Mouse (Mus musculus) CH12.LX (cell line): ENCODE results near the gene Cbr2. TPM values are rescaled to one million over a fixed set of nuclear protein-coding genes. Genes with fewer than 3 reads are reported as not detected.
A peak's percentile ranks its signal among the peaks of the same experiment; 100 is the strongest.

Experiments used
- DNase-seq: peaks from one replicate; pipeline ENCODE4 v3.0.0-alpha.2; 2013; ENCODE audit errors: extremely low read depth
- H3K27ac ChIP-seq: 2 replicates; pipeline ENCODE4 v1.5.1; 2012; ENCODE audit warnings: low read depth, mild to moderate bottlenecking, control low read depth, moderate library complexity; ENCODE audit not compliant: insufficient read depth
- H3K27me3 ChIP-seq: replicated peaks from 2 replicates; pipeline ENCODE3; 2012; ENCODE audit warnings: inconsistent platforms
- H3K36me3 ChIP-seq, 2 experiments: replicated peaks in 1 of 2; 2 replicates each; pipeline versions ENCODE3 to v1.6.1; 2012; ENCODE audit warnings: inconsistent platforms in 1 of 2, low read length in 1 of 2, mild to moderate bottlenecking in 1 of 2, mixed read lengths in 1 of 2, moderate library complexity in 1 of 2; ENCODE audit not compliant: control insufficient read depth in 1 of 2, insufficient read depth in 1 of 2
- H3K4me1 ChIP-seq, 2 experiments: 2 replicates each; pipeline ENCODE4 v1.6.1; 2012; ENCODE audit warnings: inconsistent platforms in 1 of 2, moderate library complexity in 1 of 2; ENCODE audit not compliant: insufficient read depth in 2 of 2, control insufficient read depth in 1 of 2
- H3K4me2 ChIP-seq: 2 replicates; pipeline ENCODE4 v1.6.1; 2012; ENCODE audit warnings: low read depth, mild to moderate bottlenecking, control low read depth; ENCODE audit not compliant: poor library complexity, insufficient read depth, severe bottlenecking
- H3K4me3 ChIP-seq, 3 experiments: fragments of 150-350 bp in 1 of 3; sonication (generic) in 1 of 3; replicated peaks in 1 of 3; 2 replicates each; pipeline versions ENCODE3 to v1.5.1; 2011 to 2012; ENCODE audit warnings: low read depth in 2 of 3, low read length in 2 of 3, mild to moderate bottlenecking in 2 of 3, moderate library complexity in 2 of 3, control low read depth in 1 of 3, improper control_type of control experiment in 1 of 3, inconsistent platforms in 1 of 3, mixed read lengths in 1 of 3; ENCODE audit not compliant: poor library complexity in 1 of 3
- H3K79me2 ChIP-seq: replicated peaks from 2 replicates; pipeline ENCODE4 v1.6.1; 2012; ENCODE audit warnings: mild to moderate bottlenecking, moderate library complexity; ENCODE audit not compliant: control insufficient read depth, poor library complexity, insufficient read depth, severe bottlenecking; ENCODE audit errors: extremely low read depth
- H3K9ac ChIP-seq: 2 replicates; pipeline ENCODE4 v1.6.1; 2012; ENCODE audit warnings: low read depth, mild to moderate bottlenecking, control low read depth, moderate library complexity; ENCODE audit not compliant: insufficient read depth
- H3K9me3 ChIP-seq: replicated peaks from 2 replicates; pipeline ENCODE3; 2012; ENCODE audit warnings: low read length, inconsistent platforms, mixed read lengths
- BHLHE40 ChIP-seq: IDR thresholded peaks from 2 replicates; pipeline ENCODE4 v1.6.1; 2011; ENCODE audit warnings: mild to moderate bottlenecking, low read depth, low read length, improper control_type of control experiment
- CHD2 ChIP-seq: IDR thresholded peaks from 2 replicates; pipeline ENCODE4 v1.6.1; 2011; ENCODE audit warnings: low read length, improper control_type of control experiment
- HCFC1 ChIP-seq: IDR thresholded peaks from 2 replicates; pipeline ENCODE4 v1.6.1; 2012; ENCODE audit warnings: low read depth, mild to moderate bottlenecking, inconsistent platforms, low read length, improper control_type of control experiment
- JUN ChIP-seq: IDR thresholded peaks from 2 replicates; pipeline ENCODE4 v1.6.1; 2011; ENCODE audit warnings: low read depth, mild to moderate bottlenecking, low read length, improper control_type of control experiment, moderate library complexity; ENCODE audit not compliant: insufficient read depth
- KAT2A ChIP-seq: IDR thresholded peaks from 2 replicates; pipeline ENCODE4 v1.6.1; 2012; ENCODE audit warnings: low read length, improper control_type of control experiment, inconsistent platforms; ENCODE audit not compliant: insufficient replicate concordance
- NELFE ChIP-seq: IDR thresholded peaks from 2 replicates; pipeline ENCODE4 v1.6.1; 2011; ENCODE audit warnings: low read depth, low read length, improper control_type of control experiment
- SMC3 ChIP-seq: IDR thresholded peaks from 2 replicates; pipeline ENCODE4 v1.6.1; 2011; ENCODE audit warnings: low read depth, low read length, improper control_type of control experiment
- ZKSCAN1 ChIP-seq: IDR thresholded peaks from 2 replicates; pipeline ENCODE4 v1.6.1; 2012; ENCODE audit warnings: low read depth, inconsistent platforms, low read length, improper control_type of control experiment, borderline replicate concordance
- ZMIZ1 ChIP-seq: IDR thresholded peaks from 2 replicates; pipeline ENCODE4 v1.6.1; 2012; ENCODE audit warnings: low read depth, mild to moderate bottlenecking, inconsistent platforms, low read length, improper control_type of control experiment
- dilution Hi-C: fragments of 300-500 bp; cut with MboI; formaldehyde crosslinking; loops from 2 replicates; pipeline ENCODE4 v1.14.3; 2020; ENCODE audit warnings: low sequenced_read_pairs; ENCODE audit not compliant: extremely low pct_unique_long_range_greater_than_20kb, extremely low pct_ligation_motif_present
- in situ Hi-C: fragments of 300-500 bp; cut with MboI; formaldehyde crosslinking; loops from 3 replicates; pipeline ENCODE4 v1.14.3; 2019; ENCODE audit warnings: low sequenced_read_pairs, low pct_ligation_motif_present, low pct_unique_long_range_greater_than_20kb, mixed read lengths
- polyA plus RNA-seq: library from polyadenylated mRNA; unstranded; fragments of >175 nt; gene quantifications from 2 replicates; pipeline ENCODE4 v1.2.1, GENCODE M21; 2012; ENCODE audit warnings: low read depth; ENCODE audit not compliant: insufficient read length
- total RNA-seq, 2 experiments: library from RNA; depleted of rRNA; stranded (reverse); fragments of 300-350 nt in 1 of 2; fragments of >200 nt in 1 of 2; gene quantifications; 2 replicates each; pipeline ENCODE4 v1.2.3; 2012 to 2014

Cbr2 gene
- total and polyA plus RNA-seq, 3 experiments, result 0.21 TPM; not detected in 2

- dilution Hi-C loops, result no loop called here
Measured at GRCm38 (mm10) chr11:120747974-120748373, 16.1 kb upstream of the Cbr2 start.

GRCm38 (mm10) chr11:120744121-120744701 is 12.3 kb upstream of the Cbr2 start:
- no peak overlapping the region for H3K27ac ChIP-seq
- DNase-seq, result no peak
- no peaks in the 10 kb centered on the region for H3K9me3 ChIP-seq
- H3K4me2 ChIP-seq, result no peak overlapping the region
- no peak overlapping the region for H3K9ac ChIP-seq
- TF ChIP-seq BHLHE40, result peak; percentile 63
- TF ChIP-seq ZMIZ1, result no peak
- no peaks in the 10 kb centered on the region for H3K36me3 ChIP-seq
- H3K4me3 ChIP-seq, result no peak overlapping the region
- peaks cover 3 to 12% of the 10 kb centered on the region in 2 experiments; a peak in 2 of 4 replicates for H3K4me1 ChIP-seq
- H3K79me2 ChIP-seq, result no peaks in the 10 kb centered on the region
- in situ Hi-C loops, result no loop called here
- H3K27me3 ChIP-seq, result peaks cover 51% of the 10 kb centered on the region
- dilution Hi-C loops, result no loop called here

More at GRCm38 (mm10) chr11:120747974-120748373, 16.1 kb upstream of the Cbr2 start:
- H3K4me2 ChIP-seq, result no peak overlapping the region
- in situ Hi-C loops, result no loop called here
- H3K4me1 ChIP-seq, result peaks cover 3 to 12% of the 10 kb centered on the region in 2 experiments; a peak in 2 of 4 replicates
- DNase-seq, result no peak
- TF ChIP-seq JUN (no peak), ZMIZ1 (no peak), BHLHE40 (no peak), SMC3 (no peak), CHD2 (no peak), NELFE (no peak)
- no peak overlapping the region for H3K4me3 ChIP-seq
- H3K79me2 ChIP-seq, result no peaks in the 10 kb centered on the region
- H3K27ac ChIP-seq, result no peak overlapping the region
- no peak overlapping the region for H3K9ac ChIP-seq
- no peaks in the 10 kb centered on the region for H3K9me3 ChIP-seq
- no peaks in the 10 kb centered on the region for H3K36me3 ChIP-seq
- peaks cover 38% of the 10 kb centered on the region for H3K27me3 ChIP-seq

- Histone ChIP-seq H3K36me3 (no peaks in the 10 kb centered on the region), H3K4me3 (no peak overlapping the region), H3K4me2 (no peak overlapping the region), H3K27ac (no peak overlapping the region), H3K27me3 (peaks cover 63% of the 10 kb centered on the region), H3K4me1 (peaks cover 6 to 11% of the 10 kb centered on the region in 2 experiments; a peak in 2 of 4 replicates), H3K9ac (no peak overlapping the region), H3K9me3 (no peaks in the 10 kb centered on the region), H3K79me2 (no peaks in the 10 kb centered on the region)
- DNase-seq, result no peak
- dilution Hi-C loops (no loop called here), in situ Hi-C loops (no loop called here)
- TF ChIP-seq ZKSCAN1 (no peak), KAT2A (no peak), HCFC1 (no peak), NELFE (no peak)
Measured at GRCm38 (mm10) chr11:120740981-120741380, 9.1 kb upstream of the Cbr2 start.
